Mouse (Mus musculus) B cell, adult 67 days (primary cell): ENCODE results near the gene Ubtfl1. TPM values are rescaled to one million over a fixed set of nuclear protein-coding genes. Genes with fewer than 3 reads are reported as not detected.

Experiments
- total RNA-seq, 2 experiments: library from RNA; stranded (reverse); gene quantifications; 4 replicates each; pipeline ENCODE4 v1.2.4; 2023

Ubtfl1 gene
- not detected for total RNA-seq

GRCm38 (mm10) chr9:18404118-18404517 is at the start of gene Ubtfl1:
TSS of gene Ubtfl1 (plus strand) at chr9:18404418.

GRCm38 (mm10) chr9:18402895-18403294 is 1.3 kb upstream of the Ubtfl1 start, which contains the start of gene Naalad2:
TSS of gene Naalad2 (minus strand) at chr9:18402995.

DNA sequence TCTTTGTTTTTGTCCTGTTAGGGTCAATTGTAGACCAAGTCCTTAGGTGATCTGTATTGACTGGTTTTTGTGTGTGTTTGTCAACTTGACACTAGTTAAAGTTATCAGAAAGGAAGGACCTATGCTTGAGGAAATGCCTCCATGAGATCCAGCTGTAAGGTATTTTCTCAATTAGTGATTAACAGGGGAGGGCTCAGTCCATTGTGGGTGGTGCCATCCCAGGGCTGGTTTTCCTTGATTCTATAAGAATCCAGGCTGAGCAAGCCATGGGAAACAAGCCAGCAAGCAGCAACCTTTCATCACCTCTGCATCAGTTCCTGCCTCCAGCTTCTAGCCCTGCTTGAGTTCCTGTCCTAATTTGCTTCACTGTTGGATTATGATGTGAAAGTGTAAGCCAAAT is 26.1 kb downstream of the Ubtfl1 start, which contains the start of gene Mbd3l2:
TSS of gene Mbd3l2 (plus strand) at position 301 of the 400 bp plus-strand sequence.

Other genes with a start within 250 kb of the Ubtfl1 start
- gene Chordc1, start 112.3 kb upstream of the Ubtfl1 start, total RNA-seq: 100 to 1,000 TPM in 1 of 2 experiments, 10 to 100 TPM in 1; 53.2 to 116 TPM
- not detected for gene Naalad2, start 1.4 kb upstream of the Ubtfl1 start, total RNA-seq
- gene Mbd3l2, start 26.2 kb downstream of the Ubtfl1 start, total RNA-seq: not detected
- gene Zfp558, start 73.8 kb downstream of the Ubtfl1 start, total RNA-seq: 1 to 10 TPM in 1 of 2 experiments, under 1 TPM in 1; 0.35 to 2.0 TPM
- gene Mbd3l1, start 73.9 kb downstream of the Ubtfl1 start, total RNA-seq: not detected